Mouse (Mus musculus): ENCODE measurements around the gene Ptger4. TPM values are rescaled to one million over a fixed set of nuclear protein-coding genes. Genes with fewer than 3 reads are reported as not detected.
A peak's percentile ranks its signal among the peaks of the same experiment; 100 is the strongest.

The Ptger4 gene
- total RNA-seq, 2 experiments from 2014 or later = 5.9 to 7.3 TPM

GRCm38 (mm10) chr15:5185366-5186292, 58.4 kb downstream of the Ptger4 start, which contains the start of gene Ttc33:
Ttc33 (plus strand) TSS chr15:5185525.
- ATAC-seq (replicated peaks; ENCODE audit: low FRiP score, low TSS enrichment, poor library complexity, severe bottlenecking) = peak; percentile 61

- ATAC-seq (replicated peaks; ENCODE audit: low FRiP score, low TSS enrichment, poor library complexity, severe bottlenecking) = no peak
These were observed 59.2 kb downstream of the Ptger4 start for GRCm38 (mm10) chr15:5184668-5185330.

GRCm38 (mm10) chr15:5173217-5173820, 70.7 kb downstream of the Ptger4 start:
- no peak for ATAC-seq (replicated peaks; ENCODE audit: low FRiP score, low TSS enrichment, poor library complexity, severe bottlenecking)

- ATAC-seq (replicated peaks; ENCODE audit: low FRiP score, low TSS enrichment, poor library complexity, severe bottlenecking) = peak; percentile 37; the same call in 1 of the 2 replicates
These were observed 78.7 kb downstream of the Ptger4 start for GRCm38 (mm10) chr15:5165121-5165773.

- ATAC-seq (replicated peaks; ENCODE audit: low FRiP score, low TSS enrichment, poor library complexity, severe bottlenecking) = no peak
These were observed 85.2 kb downstream of the Ptger4 start for GRCm38 (mm10) chr15:5158827-5159226.

GRCm38 (mm10) chr15:5157386-5157785, 86.6 kb downstream of the Ptger4 start:
- no peak for ATAC-seq (replicated peaks; ENCODE audit: low FRiP score, low TSS enrichment, poor library complexity, severe bottlenecking)

Other genes with a start within 250 kb of the Ptger4 start
- not detected in 2 replicates for gene C7, start 180.4 kb downstream of the Ptger4 start, total RNA-seq (2014; fragmentation: Nextera tagmentation)
- not detected in 2 replicates for gene C7, start 180.4 kb downstream of the Ptger4 start, total RNA-seq (2017)
- gene Card6, start 135.6 kb downstream of the Ptger4 start, total RNA-seq (2014; fragmentation: Nextera tagmentation) = 1.2 and 1.4 TPM in 2 replicates
- 0.19 and 0.52 TPM in 2 replicates for gene Card6, start 135.6 kb downstream of the Ptger4 start, total RNA-seq (2017)
- 2,794 and 2,966 TPM in 2 replicates for gene Rpl37, start 127.5 kb downstream of the Ptger4 start, total RNA-seq (2014; fragmentation: Nextera tagmentation)
- gene Rpl37, start 127.5 kb downstream of the Ptger4 start, total RNA-seq (2017) = 2,588 and 3,250 TPM in 2 replicates
- gene Prkaa1, start 100.3 kb downstream of the Ptger4 start, total RNA-seq (2014; fragmentation: Nextera tagmentation) = 55.5 and 56.0 TPM in 2 replicates
- 59.3 and 69.1 TPM in 2 replicates for gene Prkaa1, start 100.3 kb downstream of the Ptger4 start, total RNA-seq (2017)
- gene Ttc33, start 58.7 kb downstream of the Ptger4 start, total RNA-seq (2014; fragmentation: Nextera tagmentation) = 12.6 and 21.2 TPM in 2 replicates
- gene Ttc33, start 58.7 kb downstream of the Ptger4 start, total RNA-seq (2017) = 35.6 and 36.8 TPM in 2 replicates